Mouse (Mus musculus): ENCODE data around the gene Mllt6. TPM values are rescaled to one million over a fixed set of nuclear protein-coding genes. Genes with fewer than 3 reads are reported as not detected.
"Not testable (repeated sequence)": the region's sequence is repeated elsewhere in the genome, so short reads cannot be mapped to it uniquely, and the experiment has no call there.

Mllt6 gene
- polyA plus RNA-seq, 1 experiment from 2014 or later: 5.5 TPM

- Histone ChIP-seq H3K27me3 (ENCODE audit: insufficient read depth, low read length) (no peaks in the 10 kb centered on the region), H3K4me3 (ENCODE audit: low read length) (peak overlapping the region; percentile 88), H3K4me2 (replicated peaks; ENCODE audit: low read depth, low read length) (peak overlapping the region; percentile 98), H3K9me3 (ENCODE audit: low read length) (no peaks in the 10 kb centered on the region), H3K36me3 (ENCODE audit: insufficient read depth, low read length) (0 out of 2 replicates have a peak, but pooled peaks cover 3% of the 10 kb centered on the region), H3K9ac (replicated peaks; ENCODE audit: low read length) (peak overlapping the region; percentile 98), H3K4me1 (ENCODE audit: insufficient read depth, low read length) (peaks cover 61% of the 10 kb centered on the region), H3K27ac (ENCODE audit: low read length) (peak overlapping the region; percentile 99)
- WGBS: under 1% methylated on average over 50 of the region's 63 CpGs
- ATAC-seq (ENCODE audit: low FRiP score, low TSS enrichment): peak; percentile 2; the same call in 1 of the 2 replicates
Observed at GRCm38 (mm10) chr11:97698741-97699611, 35.8 kb downstream of the Mllt6 start.

DNA sequence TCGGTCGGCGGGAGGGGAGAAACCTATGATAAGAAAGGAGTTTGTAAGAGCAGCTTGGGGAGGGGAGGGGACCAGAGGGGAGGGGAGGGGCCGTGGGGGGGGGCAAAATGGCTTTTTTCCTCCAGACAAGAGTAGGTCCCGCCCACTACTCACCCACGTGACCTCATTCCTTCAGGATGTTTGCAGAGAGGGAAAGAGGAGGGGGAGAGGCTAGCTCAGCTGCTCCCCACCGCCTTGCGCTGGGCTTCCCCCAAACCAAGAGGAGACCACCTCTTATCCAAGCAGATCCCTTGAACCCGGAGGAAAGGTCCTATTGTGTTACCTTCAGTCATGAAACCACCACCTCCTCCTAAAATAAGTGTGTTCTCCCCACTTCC is 36.4 kb downstream of the Mllt6 start:
- 0% methylated on average over 5 of the region's 9 CpGs for WGBS
- H3K27me3 ChIP-seq (ENCODE audit: insufficient read depth, low read length): no peaks in the 10 kb centered on the region
- peak overlapping the region; percentile 88 for H3K4me3 ChIP-seq (ENCODE audit: low read length)
- H3K9ac ChIP-seq (replicated peaks; ENCODE audit: low read length): peak overlapping the region; percentile 98
- ATAC-seq (ENCODE audit: low FRiP score, low TSS enrichment): peak; percentile 33
- H3K4me1 ChIP-seq (ENCODE audit: insufficient read depth, low read length): peaks cover 62% of the 10 kb centered on the region
- peak overlapping the region; percentile 98 for H3K4me2 ChIP-seq (replicated peaks; ENCODE audit: low read depth, low read length)
- no peaks in the 10 kb centered on the region for H3K9me3 ChIP-seq (ENCODE audit: low read length)
- 0 out of 2 replicates have a peak, but pooled peaks cover 3% of the 10 kb centered on the region for H3K36me3 ChIP-seq (ENCODE audit: insufficient read depth, low read length)
- peak overlapping the region; percentile 99 for H3K27ac ChIP-seq (ENCODE audit: low read length)

- H3K4me1 ChIP-seq (ENCODE audit: insufficient read depth, low read length): peaks cover 57% of the 10 kb centered on the region
- H3K9me3 ChIP-seq (ENCODE audit: low read length): no peaks in the 10 kb centered on the region
- peak within 1 kb of the TSS; percentile 98 for H3K4me2 ChIP-seq (replicated peaks; ENCODE audit: low read depth, low read length)
- H3K36me3 ChIP-seq (ENCODE audit: insufficient read depth, low read length): 0 out of 2 replicates have a peak, but pooled peaks cover 3% of the 10 kb centered on the region
- WGBS: under 1% methylated on average over 85 of the region's 85 CpGs
- H3K27me3 ChIP-seq (ENCODE audit: insufficient read depth, low read length): no peaks in the 10 kb centered on the region
- ATAC-seq (ENCODE audit: low FRiP score, low TSS enrichment): peak; percentile 8
- H3K4me3 ChIP-seq (ENCODE audit: low read length): peak within 1 kb of the TSS; percentile 88
- peak within 1 kb of the TSS; percentile 98 for H3K9ac ChIP-seq (replicated peaks; ENCODE audit: low read length)
- H3K27ac ChIP-seq (ENCODE audit: low read length): peak within 1 kb of the TSS; percentile 99
Observed at GRCm38 (mm10) chr11:97700003-97700745, 37.0 kb downstream of the Mllt6 start, which contains the start of gene Pcgf2. Gene Pcgf2 (minus strand): TSS chr11:97700497.

DNA sequence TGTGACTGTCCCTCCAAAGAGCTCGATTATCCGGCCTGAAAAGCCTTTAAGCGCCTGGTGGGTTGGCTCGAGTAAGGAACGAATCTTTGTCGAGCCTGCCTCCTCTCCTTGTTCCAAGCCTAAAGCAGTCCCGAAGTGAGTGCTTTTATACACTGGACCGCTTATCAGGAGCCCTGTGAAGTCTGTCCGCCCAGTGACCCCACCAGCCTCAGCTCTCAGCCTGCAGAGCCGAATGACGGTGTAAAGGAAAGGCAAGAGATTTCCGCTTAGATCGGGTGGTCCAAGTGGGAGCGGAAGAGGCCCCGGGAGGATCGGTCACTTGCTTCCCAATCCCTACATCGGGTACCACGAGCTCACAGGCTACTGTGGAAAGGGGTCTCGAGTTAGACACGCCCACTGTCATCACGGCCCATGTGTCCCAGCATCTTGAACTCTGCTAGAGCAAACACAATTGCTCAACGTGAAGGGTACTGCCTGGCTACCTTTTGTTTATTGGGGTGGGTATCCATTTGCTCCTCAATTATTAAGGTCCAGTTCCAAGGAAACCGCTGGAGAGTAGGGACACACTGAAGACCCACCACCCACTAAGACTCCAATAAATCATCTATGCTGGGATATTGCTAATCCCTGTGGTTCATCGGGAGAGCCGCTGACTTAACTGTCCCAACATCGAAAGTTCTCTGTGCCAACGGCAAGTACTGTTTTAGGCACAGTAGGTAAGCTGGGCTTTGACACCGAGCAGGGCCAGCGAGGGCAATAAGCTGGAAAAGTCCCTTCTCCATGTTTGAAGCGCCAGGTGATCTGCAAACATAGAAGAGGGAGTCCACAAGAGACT is 37.7 kb downstream of the Mllt6 start:
- Histone ChIP-seq H3K9me3 (ENCODE audit: low read length) (no peaks in the 10 kb centered on the region), H3K4me1 (ENCODE audit: insufficient read depth, low read length) (peaks cover 49% of the 10 kb centered on the region), H3K4me3 (ENCODE audit: low read length) (peak overlapping the region; percentile 88), H3K36me3 (ENCODE audit: insufficient read depth, low read length) (peaks cover 9% of the 10 kb centered on the region; the same call in 1 of the 2 replicates), H3K4me2 (replicated peaks; ENCODE audit: low read depth, low read length) (peak overlapping the region; percentile 98), H3K27ac (ENCODE audit: low read length) (peak overlapping the region; percentile 99), H3K27me3 (ENCODE audit: insufficient read depth, low read length) (no peaks in the 10 kb centered on the region), H3K9ac (replicated peaks; ENCODE audit: low read length) (peak overlapping the region; percentile 98)
- no peak for ATAC-seq (ENCODE audit: low FRiP score, low TSS enrichment)
- WGBS: 14% methylated on average over 30 of the region's 30 CpGs

DNA sequence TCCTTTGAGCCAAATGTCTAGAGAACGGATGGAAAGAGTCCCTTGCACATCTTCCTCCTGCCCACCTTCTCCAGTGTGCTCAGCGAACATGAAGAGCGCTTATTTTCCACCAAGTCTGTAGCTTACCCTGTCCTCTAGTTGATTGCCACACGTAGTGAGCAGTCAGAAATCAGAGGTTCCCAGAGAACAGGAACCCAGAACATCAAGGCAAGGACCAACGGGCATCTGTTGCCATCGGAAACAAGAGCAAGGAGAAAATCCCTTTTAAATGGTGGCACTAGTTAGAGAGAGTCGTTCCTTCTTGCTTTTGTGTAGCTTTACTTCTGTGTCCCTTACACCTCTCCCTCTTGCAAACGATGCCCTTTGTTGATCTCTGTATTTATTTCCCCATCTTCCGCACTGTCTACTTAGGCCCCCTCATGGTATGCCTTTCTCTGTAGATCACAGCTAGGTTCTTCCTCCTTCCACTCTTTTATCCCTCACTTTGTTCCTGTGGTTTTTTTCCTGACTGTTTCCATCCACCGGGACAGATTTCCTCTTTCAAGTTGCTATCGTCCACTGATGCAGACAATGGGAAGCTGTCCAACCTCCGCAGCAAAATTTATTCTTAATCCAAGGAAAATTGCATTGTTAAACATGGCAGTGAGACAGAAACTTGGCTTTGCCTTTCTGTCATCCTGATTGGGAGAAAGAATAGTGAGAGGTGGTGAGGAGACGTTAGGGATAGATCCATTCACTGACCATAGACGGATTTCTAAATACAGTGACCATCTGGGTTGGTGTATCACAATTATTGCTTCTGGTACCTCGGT is 38.6 kb downstream of the Mllt6 start:
- peak overlapping the region; percentile 98 for H3K9ac ChIP-seq (replicated peaks; ENCODE audit: low read length)
- H3K9me3 ChIP-seq (ENCODE audit: low read length): no peaks in the 10 kb centered on the region
- H3K4me1 ChIP-seq (ENCODE audit: insufficient read depth, low read length): peaks cover 41% of the 10 kb centered on the region
- H3K4me3 ChIP-seq (ENCODE audit: low read length): peak overlapping the region; percentile 96
- peak overlapping the region; percentile 98 for H3K4me2 ChIP-seq (replicated peaks; ENCODE audit: low read depth, low read length)
- H3K27me3 ChIP-seq (ENCODE audit: insufficient read depth, low read length): no peaks in the 10 kb centered on the region
- H3K36me3 ChIP-seq (ENCODE audit: insufficient read depth, low read length): peaks cover 16% of the 10 kb centered on the region
- WGBS: 50% methylated on average over 15 of the region's 15 CpGs
- ATAC-seq (ENCODE audit: low FRiP score, low TSS enrichment): no peak
- peak overlapping the region; percentile 90; the same call in 1 of the 2 replicates for H3K27ac ChIP-seq (ENCODE audit: low read length)

DNA sequence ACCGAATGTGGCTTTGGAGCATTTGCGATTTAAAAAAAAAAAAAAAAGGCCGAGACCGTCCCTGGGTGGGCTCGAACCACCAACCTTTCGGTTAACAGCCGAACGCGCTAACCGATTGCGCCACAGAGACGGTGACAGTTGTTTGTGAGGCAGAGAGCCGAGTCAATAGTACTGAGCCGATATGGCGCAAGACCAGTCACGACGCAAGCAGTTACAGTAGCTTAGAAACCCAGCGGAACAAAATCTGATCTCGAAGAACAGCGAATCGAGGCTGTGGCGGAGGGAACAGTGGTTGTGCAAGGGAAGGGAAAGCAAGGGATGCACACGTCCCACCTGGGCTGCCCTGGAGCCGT is 39.2 kb downstream of the Mllt6 start:
- peak overlapping the region; percentile 80 for H3K4me2 ChIP-seq (replicated peaks; ENCODE audit: low read depth, low read length)
- ATAC-seq (ENCODE audit: low FRiP score, low TSS enrichment): no peak
- WGBS: 0% methylated on average over 24 of the region's 24 CpGs

DNA sequence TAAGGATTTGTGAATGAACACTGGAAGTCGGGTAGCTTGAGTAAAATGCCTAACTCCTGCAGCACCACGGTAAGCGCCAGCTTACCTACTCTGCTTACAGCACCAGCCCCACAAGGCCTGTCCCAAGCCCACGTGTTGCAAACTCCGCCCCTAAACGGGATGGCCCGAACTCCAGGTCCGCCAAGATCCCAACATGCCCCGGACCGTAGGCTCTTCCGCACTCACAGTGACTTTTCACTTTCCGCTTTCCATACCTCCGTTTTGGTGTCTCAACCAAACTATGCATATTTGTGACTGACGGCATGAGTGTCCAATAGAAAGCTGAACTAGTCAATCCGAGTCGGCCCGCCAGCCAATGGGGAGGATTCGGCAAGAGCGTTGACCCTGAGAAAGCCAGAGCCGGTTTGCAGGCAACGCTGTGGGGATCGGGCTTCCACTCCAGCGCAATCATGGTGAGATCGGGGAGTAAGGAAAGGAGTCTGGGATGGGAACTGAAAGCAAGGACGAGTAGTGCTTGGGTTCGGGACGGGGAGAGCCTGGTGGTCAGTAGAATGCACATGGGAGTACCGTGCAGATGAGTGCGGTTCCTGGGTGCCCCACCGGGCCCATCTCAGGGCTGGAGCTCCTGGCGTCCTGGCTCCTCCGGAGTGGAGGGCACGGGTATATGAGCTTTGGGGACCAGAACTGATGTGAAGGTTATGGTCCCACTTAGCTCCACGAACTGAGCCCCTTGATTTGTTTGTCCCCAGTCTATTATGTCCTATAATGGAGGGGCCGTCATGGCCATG is 40.0 kb downstream of the Mllt6 start, which contains the start of gene Psmb3:
Gene Psmb3 (plus strand): TSS at position 361 of the 788 bp plus-strand sequence.
- Histone ChIP-seq H3K27me3 (ENCODE audit: insufficient read depth, low read length) (no peaks in the 10 kb centered on the region), H3K36me3 (ENCODE audit: insufficient read depth, low read length) (peaks cover 22% of the 10 kb centered on the region), H3K4me1 (ENCODE audit: insufficient read depth, low read length) (peaks cover 26% of the 10 kb centered on the region), H3K27ac (ENCODE audit: low read length) (peak within 1 kb of the TSS; percentile 90), H3K9me3 (ENCODE audit: low read length) (no peaks in the 10 kb centered on the region), H3K9ac (replicated peaks; ENCODE audit: low read length) (peak within 1 kb of the TSS; percentile 92), H3K4me3 (ENCODE audit: low read length) (peak within 1 kb of the TSS; percentile 96), H3K4me2 (replicated peaks; ENCODE audit: low read depth, low read length) (peak within 1 kb of the TSS; percentile 81)
- WGBS: under 1% methylated on average over 35 of the region's 35 CpGs
- ATAC-seq (ENCODE audit: low FRiP score, low TSS enrichment): peak; percentile 91

More for the DNA sequence above, 39.2 kb downstream of the Mllt6 start:
- Histone ChIP-seq H3K36me3 (ENCODE audit: insufficient read depth, low read length) (peaks cover 17% of the 10 kb centered on the region), H3K9ac (replicated peaks; ENCODE audit: low read length) (peak overlapping the region; percentile 70), H3K27ac (ENCODE audit: low read length) (peak overlapping the region; percentile 90), H3K4me1 (ENCODE audit: insufficient read depth, low read length) (peaks cover 35% of the 10 kb centered on the region), H3K9me3 (ENCODE audit: low read length) (no peaks in the 10 kb centered on the region), H3K4me3 (ENCODE audit: low read length) (peak overlapping the region; percentile 96), H3K27me3 (ENCODE audit: insufficient read depth, low read length) (no peaks in the 10 kb centered on the region)

DNA sequence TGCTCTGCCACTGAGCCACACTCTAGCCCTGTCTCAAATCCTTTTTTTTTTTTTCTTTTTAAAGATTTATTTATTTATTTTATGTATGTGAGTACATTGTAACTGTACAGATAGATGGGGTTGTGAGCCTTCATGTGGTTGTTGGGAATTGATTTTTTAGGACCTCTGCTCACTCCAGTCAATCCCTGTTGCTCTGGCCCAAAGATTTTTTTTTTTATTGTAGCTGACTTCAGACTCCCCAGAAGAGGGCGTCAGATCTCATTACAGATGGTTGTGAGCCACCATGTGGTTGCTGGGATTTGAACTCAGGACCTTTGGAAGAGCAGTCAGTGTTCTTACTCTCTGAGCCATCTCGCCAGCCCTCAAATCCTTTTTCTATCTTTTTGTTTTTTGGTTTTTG is 46.9 kb downstream of the Mllt6 start:
- not testable (repeated sequence) for H3K4me2 ChIP-seq (replicated peaks; ENCODE audit: low read depth, low read length); H3K4me1 ChIP-seq (ENCODE audit: insufficient read depth, low read length); H3K27ac ChIP-seq (ENCODE audit: low read length); H3K4me3 ChIP-seq (ENCODE audit: low read length); H3K9ac ChIP-seq (replicated peaks; ENCODE audit: low read length); H3K27me3 ChIP-seq (ENCODE audit: insufficient read depth, low read length); H3K9me3 ChIP-seq (ENCODE audit: low read length); ATAC-seq (ENCODE audit: low FRiP score, low TSS enrichment)
- WGBS: 79% methylated on average over 2 of the region's 2 CpGs
- peaks cover 52% of the 10 kb centered on the region for H3K36me3 ChIP-seq (ENCODE audit: insufficient read depth, low read length)

Measured in kidney, embryonic 16.5 days (tissue).